Mouse (Mus musculus): Measurements from ENCODE around the gene Tbc1d9. TPM values are rescaled to one million over a fixed set of nuclear protein-coding genes. Genes with fewer than 3 reads are reported as not detected.

The Tbc1d9 gene
- total RNA-seq, 2 experiments from 2014 or later, result 95.9 to 103 TPM

- no peak for DNase-seq (ENCODE audit: low spot score in 2 of 2)
Observed at GRCm38 (mm10) chr8:83315691-83316090, 150.5 kb downstream of the Tbc1d9 start.

- no peak for DNase-seq (ENCODE audit: low spot score in 2 of 2)
Observed at GRCm38 (mm10) chr8:83320543-83320942, 155.4 kb downstream of the Tbc1d9 start.

GRCm38 (mm10) chr8:83322374-83322773, 157.2 kb downstream of the Tbc1d9 start:
- DNase-seq (ENCODE audit: low spot score in 2 of 2), result no peak

Other genes with a start within 250 kb of the Tbc1d9 start
- 1 to 10 TPM; 1.4 to 1.7 TPM for gene Gm10645, start 818 bp downstream of the Tbc1d9 start, total RNA-seq (2021)
- gene Ucp1, start 125.0 kb downstream of the Tbc1d9 start, total RNA-seq (2021), result not detected
- 10 to 100 TPM; 15.1 to 16.0 TPM for gene Elmod2, start 167.1 kb downstream of the Tbc1d9 start, total RNA-seq (2021)
- gene Mgat4d, start 183.1 kb downstream of the Tbc1d9 start, total RNA-seq (2021), result not detected
- 10 to 100 TPM; 10.6 TPM for gene Clgn, start 224.5 kb downstream of the Tbc1d9 start, total RNA-seq (2021)

Data from layer of hippocampus, postnatal 10 days (tissue).